Mouse (Mus musculus) testis, adult 2 months (tissue): ENCODE results near the gene Il1a. TPM values are rescaled to one million over a fixed set of nuclear protein-coding genes. Genes with fewer than 3 reads are reported as not detected.

ENCODE experiments used
- H3K27ac ChIP-seq: fragments of 200-500 bp; 2 replicates; pipeline ENCODE4 v1.5.1; 2012; ENCODE audit warnings: low read depth, low read length; ENCODE audit not compliant: control insufficient read depth, insufficient read depth
- H3K27me3 ChIP-seq: fragments of 200-500 bp; 2 replicates; pipeline ENCODE4 v1.6.1; 2012; ENCODE audit warnings: mild to moderate bottlenecking, low read length, moderate library complexity; ENCODE audit not compliant: control insufficient read depth, insufficient read depth
- H3K36me3 ChIP-seq: fragments of 200-500 bp; 2 replicates; pipeline ENCODE4 v1.6.1; 2012; ENCODE audit warnings: mild to moderate bottlenecking, low read length; ENCODE audit not compliant: control insufficient read depth, insufficient read depth
- H3K4me1 ChIP-seq: fragments of 200-500 bp; 2 replicates; pipeline ENCODE4 v1.6.1; 2012; ENCODE audit warnings: low read length; ENCODE audit not compliant: control insufficient read depth, insufficient read depth
- H3K4me3 ChIP-seq: fragments of 200-500 bp; 2 replicates; pipeline ENCODE4 v1.5.1; 2012; ENCODE audit warnings: low read depth, mild to moderate bottlenecking, low read length, moderate library complexity, mixed read lengths; ENCODE audit not compliant: control insufficient read depth
- CTCF ChIP-seq: fragments of 200-500 bp; IDR thresholded peaks from 2 replicates; pipeline ENCODE4 v1.5.1; 2012; ENCODE audit warnings: low read depth, mild to moderate bottlenecking, inconsistent platforms, low read length, moderate library complexity; ENCODE audit not compliant: control insufficient read depth, insufficient read depth, insufficient replicate concordance
- POLR2A ChIP-seq: fragments of 200-500 bp; IDR thresholded peaks from 2 replicates; pipeline ENCODE4 v1.6.1; 2012; ENCODE audit warnings: low read depth, mild to moderate bottlenecking, inconsistent platforms, low read length, moderate library complexity; ENCODE audit not compliant: control insufficient read depth
- polyA plus RNA-seq: library from polyadenylated mRNA; depleted of rRNA; stranded (reverse); fragments of >200 nt; gene quantifications from 2 replicates; pipeline ENCODE4 v1.2.3, GENCODE M21; 2012; rRNA removed

Il1a gene
- 0.11 and 0.22 TPM in 2 replicates for polyA plus RNA-seq

GRCm38 (mm10) chr2:129309836-129310235, at the start of gene Il1a:
Gene Il1a (minus strand): TSS chr2:129309972.
- Histone ChIP-seq H3K36me3 (no peaks in the 10 kb centered on the region), H3K27ac (no peak within 1 kb of the TSS), H3K4me1 (no peaks in the 10 kb centered on the region), H3K27me3 (no peaks in the 10 kb centered on the region), H3K4me3 (no peak within 1 kb of the TSS)
- TF ChIP-seq CTCF (no peak), POLR2A (no peak)

GRCm38 (mm10) chr2:129338138-129338621, 28.4 kb upstream of the Il1a start:
- no peak for TF ChIP-seq CTCF
- no peak for TF ChIP-seq POLR2A
- Histone ChIP-seq H3K27ac (no peak overlapping the region), H3K27me3 (no peaks in the 10 kb centered on the region), H3K4me1 (no peaks in the 10 kb centered on the region), H3K36me3 (no peaks in the 10 kb centered on the region), H3K4me3 (no peak overlapping the region)

DNA sequence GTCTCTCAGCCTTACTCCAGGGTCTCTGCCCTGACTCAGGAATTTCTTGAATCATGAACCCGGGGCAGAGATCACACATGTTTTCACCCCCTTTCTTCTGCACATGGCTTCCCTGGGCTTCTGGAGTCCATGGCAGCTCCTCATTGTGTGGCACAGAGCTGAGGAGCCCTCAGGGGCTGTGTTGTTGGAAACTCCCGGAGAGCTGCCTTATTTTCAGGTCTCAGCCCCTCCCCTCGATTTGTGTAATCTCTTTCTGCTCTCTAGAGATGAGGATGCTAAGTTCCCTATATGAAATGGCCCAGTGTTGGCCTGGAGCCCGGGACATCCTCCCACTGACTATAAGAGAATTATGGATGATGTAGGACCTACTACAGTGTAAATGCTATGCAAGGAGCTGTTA, 23.7 kb upstream of the Il1a start:
- TF ChIP-seq POLR2A = no peak
- TF ChIP-seq CTCF = no peak

GRCm38 (mm10) chr2:129330540-129330939, 20.8 kb upstream of the Il1a start:
- no peak overlapping the region for H3K4me3 ChIP-seq
- no peak for TF ChIP-seq CTCF
- TF ChIP-seq POLR2A = no peak
- no peaks in the 10 kb centered on the region; the same call in 1 of the 2 replicates for H3K36me3 ChIP-seq
- H3K27me3 ChIP-seq = no peaks in the 10 kb centered on the region
- H3K27ac ChIP-seq = no peak overlapping the region
- peaks cover 3% of the 10 kb centered on the region for H3K4me1 ChIP-seq

More for the DNA sequence above, 23.7 kb upstream of the Il1a start:
- Histone ChIP-seq H3K4me3 (no peak overlapping the region), H3K27me3 (no peaks in the 10 kb centered on the region), H3K36me3 (no peaks in the 10 kb centered on the region; the same call in 1 of the 2 replicates), H3K4me1 (peaks cover 3% of the 10 kb centered on the region), H3K27ac (no peak overlapping the region)

GRCm38 (mm10) chr2:129330024-129330423, 20.3 kb upstream of the Il1a start:
- peaks cover 3% of the 10 kb centered on the region for H3K4me1 ChIP-seq
- H3K36me3 ChIP-seq = no peaks in the 10 kb centered on the region; the same call in 1 of the 2 replicates
- H3K27ac ChIP-seq = no peak overlapping the region
- H3K4me3 ChIP-seq = no peak overlapping the region
- no peaks in the 10 kb centered on the region for H3K27me3 ChIP-seq
- TF ChIP-seq CTCF (no peak), POLR2A (no peak)

DNA sequence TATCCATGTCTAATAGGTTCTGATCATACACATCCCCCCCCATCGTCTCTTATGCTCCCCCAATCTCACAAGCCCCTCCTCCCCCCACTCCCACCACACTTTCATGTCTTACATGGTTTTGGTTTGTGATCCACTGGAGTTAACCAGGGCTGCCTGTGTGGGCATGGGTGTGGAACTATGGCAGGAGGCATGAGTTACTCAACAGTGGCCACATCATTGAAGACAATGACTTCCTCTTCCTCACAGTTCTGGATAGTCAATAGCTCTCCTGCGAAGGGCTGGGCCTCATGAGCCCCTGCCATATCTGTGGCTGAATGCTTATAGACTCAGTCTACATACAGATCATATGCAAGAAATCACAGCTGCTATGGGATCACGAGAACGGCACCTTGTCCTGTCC, 18.5 kb upstream of the Il1a start:
- Histone ChIP-seq H3K4me3 (no peak overlapping the region), H3K36me3 (no peaks in the 10 kb centered on the region; the same call in 1 of the 2 replicates), H3K27me3 (no peaks in the 10 kb centered on the region), H3K27ac (no peak overlapping the region), H3K4me1 (peaks cover 3% of the 10 kb centered on the region)
- TF ChIP-seq POLR2A (no peak), CTCF (no peak)

DNA sequence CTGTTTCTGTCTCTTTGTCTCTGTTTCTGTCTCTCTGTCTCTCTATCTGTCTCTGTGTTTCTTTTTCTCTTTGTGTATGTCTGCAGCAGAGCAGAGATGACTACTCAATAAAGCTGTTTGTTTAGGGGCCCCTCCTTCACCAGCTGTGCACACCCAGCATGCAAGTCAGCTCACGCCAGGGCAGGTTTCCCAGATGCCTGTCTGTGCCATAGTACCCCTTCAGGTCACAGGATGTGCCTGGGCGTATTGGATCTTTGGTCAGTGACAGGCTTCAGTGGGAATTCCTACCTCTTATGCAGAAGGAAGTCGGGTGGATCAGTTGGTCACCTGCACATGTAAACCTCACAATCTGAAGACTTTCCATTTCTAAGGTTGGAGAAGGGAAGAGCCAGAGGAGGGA, 14.4 kb upstream of the Il1a start:
- Histone ChIP-seq H3K27ac (no peak overlapping the region), H3K4me1 (no peaks in the 10 kb centered on the region), H3K36me3 (no peaks in the 10 kb centered on the region; the same call in 1 of the 2 replicates), H3K27me3 (no peaks in the 10 kb centered on the region), H3K4me3 (no peak overlapping the region)
- TF ChIP-seq POLR2A = no peak
- no peak for TF ChIP-seq CTCF

DNA sequence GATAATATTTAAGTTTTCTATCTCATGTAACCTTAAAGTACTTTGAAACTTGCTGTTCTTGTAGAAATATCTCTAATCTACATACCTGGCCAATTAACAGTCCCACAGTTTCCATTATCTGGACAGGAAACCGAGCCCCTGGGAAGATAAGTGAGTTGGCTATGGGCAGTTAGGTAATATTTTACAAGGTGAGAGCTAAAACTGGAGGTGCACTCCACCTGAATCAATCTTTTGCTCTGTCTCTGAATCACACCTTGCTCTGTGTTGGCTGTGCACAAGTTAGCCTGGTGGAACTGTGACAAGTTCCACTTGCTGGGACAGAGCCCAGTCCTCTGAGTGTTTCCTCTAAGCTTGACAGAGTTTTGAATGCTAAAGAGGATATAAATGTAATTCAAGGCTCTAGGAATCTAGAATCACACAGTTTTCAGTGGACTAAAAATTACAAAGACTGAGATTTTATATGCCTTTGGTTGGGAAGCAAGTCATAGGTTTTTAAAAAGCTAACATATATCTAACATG, 12.4 kb upstream of the Il1a start:
- H3K4me1 ChIP-seq = no peaks in the 10 kb centered on the region
- no peak overlapping the region for H3K27ac ChIP-seq
- H3K4me3 ChIP-seq = no peak overlapping the region
- no peaks in the 10 kb centered on the region; the same call in 1 of the 2 replicates for H3K36me3 ChIP-seq
- no peak for TF ChIP-seq POLR2A
- no peak for TF ChIP-seq CTCF
- no peaks in the 10 kb centered on the region for H3K27me3 ChIP-seq
